ENCODE assay signal across 18 mouse cellular contexts in the genomic region with DNA sequence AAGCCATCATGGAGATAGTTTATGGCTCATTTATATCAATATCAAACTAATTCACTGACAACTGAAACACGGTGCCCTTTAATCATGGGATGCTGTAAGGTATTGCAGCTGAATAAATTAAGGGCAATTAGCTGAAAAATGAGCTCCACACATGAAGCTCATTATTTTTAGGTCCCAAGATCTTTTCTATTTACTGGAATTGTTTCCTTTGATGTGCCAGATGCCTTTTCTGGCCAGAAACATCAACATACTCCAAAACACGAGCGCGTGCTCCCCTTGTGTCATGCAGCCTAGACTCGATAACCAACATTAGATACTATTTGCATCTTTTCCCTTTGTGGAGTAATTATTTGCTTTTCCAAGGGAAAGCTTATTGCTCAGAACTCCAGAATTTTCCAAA.
"Had no signal": no experiment of that assay in that cellular context is flagged by ENCODE, and none has a peak within 500 bp of the region (broad histone marks: within the 10 kb centered on the region; RNA-seq: fewer than 3 reads in every experiment).

No protein-coding gene starts in this region.

- H3K4me2 ChIP-seq: lung, embryonic 14.5 days; midbrain, embryonic 12.5 days; neural tube, embryonic 13.5 days; neural tube, embryonic 15.5 days had no signal

- H3K9ac ChIP-seq: lung, embryonic 14.5 days; midbrain, embryonic 12.5 days; neural tube, embryonic 13.5 days; neural tube, embryonic 15.5 days had no signal

- H3K36me3 ChIP-seq: midbrain, embryonic 10.5 days; midbrain, embryonic 12.5 days; neural tube, embryonic 13.5 days; neural tube, embryonic 15.5 days had no signal

- H3K27me3 ChIP-seq: midbrain, embryonic 12.5 days; neural tube, embryonic 13.5 days; neural tube, embryonic 15.5 days had no signal

- H3K4me1 ChIP-seq: midbrain, embryonic 10.5 days; midbrain, embryonic 12.5 days; neural tube, embryonic 15.5 days had no signal

- H3K4me3 ChIP-seq: midbrain, embryonic 10.5 days; midbrain, embryonic 12.5 days; myocyte; neural tube, embryonic 13.5 days; neural tube, embryonic 15.5 days had no signal

- H3K9me3 ChIP-seq: midbrain, embryonic 10.5 days; midbrain, embryonic 12.5 days; neural tube, embryonic 13.5 days; neural tube, embryonic 15.5 days had no signal

- H3K27ac ChIP-seq: midbrain, embryonic 10.5 days; midbrain, embryonic 12.5 days; neural tube, embryonic 13.5 days; neural tube, embryonic 15.5 days had no signal

- DNase-seq: lung, adult 18-20 months; lung, embryonic 14.5 days; lung, postnatal 10 days; lung, postnatal 4 days; retina, postnatal 1 day; right cerebral cortex, adult 18-20 months; right cerebral cortex, postnatal 25 days; right cerebral cortex, postnatal 4 days; spleen, adult 18-20 months; thymus, adult 18-20 months; thymus, postnatal 14 days; thymus, postnatal 36 days had no signal

- ATAC-seq: midbrain, embryonic 16.5 days had no signal
